Mouse (Mus musculus): ENCODE measurements around the gene Izumo2.
"Not testable (repeated sequence)": the region's sequence is repeated elsewhere in the genome, so short reads cannot be mapped to it uniquely, and the experiment has no call there.

Izumo2 gene

GRCm38 (mm10) chr7:44701921-44702320, 6.6 kb upstream of the Izumo2 start:
- peak; percentile 41 to 55 for DNase-seq

- peak in 1 of 2 experiments; percentile 14 for DNase-seq
Observed at GRCm38 (mm10) chr7:44702985-44703384, 5.6 kb upstream of the Izumo2 start.

DNA sequence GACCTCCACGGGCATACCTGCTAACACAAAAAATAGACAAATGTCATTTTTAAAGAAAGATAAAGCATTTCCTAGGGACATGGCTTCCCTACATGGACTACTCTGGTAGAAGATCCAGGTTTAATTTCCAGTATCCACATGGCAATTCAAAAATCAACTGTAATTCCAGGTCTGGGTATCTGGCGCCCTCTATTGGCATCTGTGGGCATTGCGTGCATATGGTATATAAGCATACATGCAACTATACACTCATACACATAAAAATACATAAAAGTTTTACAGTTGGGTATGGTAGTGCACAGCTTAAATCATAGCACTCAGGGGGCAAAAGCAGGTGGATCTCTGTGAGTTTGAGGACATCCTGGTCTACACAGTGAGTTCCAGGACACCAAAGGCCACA, 4.2 kb upstream of the Izumo2 start:
- peak; percentile 60 to 61 for DNase-seq

DNA sequence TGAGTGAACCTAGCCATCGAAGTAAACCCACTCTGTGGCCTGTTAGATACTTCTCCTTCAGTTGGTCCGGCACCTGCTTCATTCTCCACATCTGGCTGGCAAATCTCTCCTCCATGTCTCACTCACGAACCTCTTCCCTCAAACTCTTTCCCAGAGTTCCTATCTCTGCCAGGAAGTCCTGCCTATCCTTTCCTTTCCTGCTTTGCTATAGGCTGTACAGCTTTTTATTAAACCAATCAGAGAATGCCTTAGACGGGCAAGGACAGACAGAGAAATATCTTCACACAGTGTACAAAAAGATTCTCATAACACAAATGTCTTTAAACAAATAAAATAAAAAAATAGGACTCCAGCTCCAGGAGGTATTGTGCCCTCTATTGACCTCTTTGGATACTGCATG, 3.5 kb upstream of the Izumo2 start:
- no peak for DNase-seq

GRCm38 (mm10) chr7:44706322-44706721, 2.2 kb upstream of the Izumo2 start:
- DNase-seq, result no peak

DNA sequence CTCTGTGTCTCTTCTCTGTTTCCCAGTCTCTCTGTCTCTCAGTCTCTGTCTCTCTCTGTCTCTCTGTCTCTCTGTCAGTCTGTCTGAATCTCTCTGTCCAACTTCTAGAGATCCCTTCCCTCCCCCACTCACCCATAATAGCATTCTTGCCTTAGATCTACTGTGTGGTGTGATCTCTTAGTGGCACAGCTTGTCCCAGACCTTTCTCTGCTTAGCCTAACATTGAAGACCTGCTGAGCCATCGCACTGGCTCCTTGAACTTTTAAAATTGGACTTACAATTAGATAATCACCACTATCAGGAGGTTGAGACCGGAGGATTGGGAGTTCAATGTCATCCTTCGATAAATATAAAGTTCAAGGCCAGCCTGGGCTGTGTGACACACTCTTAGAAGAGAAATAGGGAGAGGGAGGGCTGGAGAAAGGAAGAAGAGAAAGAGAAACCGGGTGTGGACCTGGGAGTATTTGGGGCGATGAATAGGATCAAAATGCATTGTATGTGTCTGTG, 1.3 kb upstream of the Izumo2 start:
- no peak for DNase-seq

DNA sequence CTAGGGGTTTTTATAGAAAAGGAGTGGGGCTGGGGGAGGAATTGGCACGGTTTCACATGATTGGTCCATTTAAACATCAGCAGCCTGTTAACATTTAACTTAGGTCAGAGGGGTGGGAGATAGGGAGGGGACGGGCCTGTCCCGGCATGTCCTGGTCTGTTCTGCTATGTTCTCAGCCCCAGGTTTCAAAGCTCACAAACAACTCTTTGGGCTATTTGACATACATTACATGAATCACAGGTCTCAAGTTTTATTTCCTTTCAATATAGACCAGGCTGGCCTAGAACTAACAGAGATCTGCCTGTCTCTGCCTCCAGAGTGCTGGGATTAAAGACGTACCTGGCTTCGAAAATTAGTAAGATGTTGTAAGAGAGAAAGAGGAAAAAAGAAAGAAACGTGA, 449 bp upstream of the Izumo2 start:
- not testable (repeated sequence) for DNase-seq

DNA sequence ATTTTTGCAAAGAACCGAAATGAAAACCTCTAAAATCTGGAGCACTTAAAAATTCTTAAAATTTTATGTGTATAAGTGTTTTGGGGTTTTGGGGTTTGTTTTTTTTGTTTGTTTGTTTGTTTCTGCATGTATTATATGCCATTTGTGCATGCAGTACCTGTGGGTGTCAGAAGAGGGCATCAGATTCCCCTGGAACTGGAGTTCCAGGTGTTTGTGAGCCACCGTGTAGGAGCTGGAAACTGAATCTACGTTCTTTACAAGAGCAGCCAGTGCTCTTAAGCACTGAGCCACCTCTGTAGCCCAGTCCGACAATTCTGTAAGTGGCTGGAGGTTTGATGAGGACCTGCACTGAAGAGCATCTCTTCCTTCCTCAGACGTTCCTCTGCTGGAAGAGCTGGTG, 1.3 kb downstream of the Izumo2 start:
- no peak for DNase-seq

DNA sequence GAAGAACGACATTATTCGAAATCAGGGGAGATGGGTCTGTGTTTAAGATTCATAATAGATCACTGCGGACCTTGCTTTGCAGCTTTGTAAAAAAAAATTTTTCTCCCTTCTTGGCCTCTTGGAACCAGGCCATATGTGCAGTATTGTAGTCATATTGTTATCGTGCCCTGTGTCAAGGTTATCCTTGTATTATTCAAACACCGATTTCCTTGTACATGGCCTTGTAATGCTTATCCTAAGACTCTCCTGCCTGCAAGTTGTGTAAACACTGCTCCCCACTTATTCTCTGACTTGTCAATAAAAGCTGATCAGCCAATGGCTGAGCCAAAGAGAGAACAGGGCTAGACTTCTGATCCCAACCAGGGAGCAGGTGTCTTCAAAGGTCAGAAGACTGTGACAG, 13.5 kb downstream of the Izumo2 start:
- no peak for DNase-seq

GRCm38 (mm10) chr7:44724316-44724715, 15.8 kb downstream of the Izumo2 start:
- peak in 1 of 2 experiments; percentile 15 for DNase-seq

DNA sequence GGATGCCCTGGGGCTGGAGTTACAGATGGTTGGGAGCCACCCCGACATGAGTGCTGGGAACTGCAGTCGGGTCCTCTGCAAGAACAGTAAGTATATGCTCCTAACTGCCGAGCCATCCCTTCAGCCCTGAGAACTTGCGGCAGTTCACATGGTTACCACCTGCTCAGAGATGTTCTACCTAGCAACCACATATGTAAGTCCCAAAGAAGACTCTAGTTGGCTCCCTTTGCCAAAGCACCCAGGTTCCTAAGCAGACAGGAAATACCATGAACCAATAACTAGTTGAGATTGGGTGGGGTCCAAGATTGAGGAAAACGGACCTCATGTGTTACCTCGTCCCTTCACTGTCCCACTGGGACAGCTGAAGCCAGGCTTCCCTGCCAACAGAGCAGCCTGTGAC, 17.8 kb downstream of the Izumo2 start:
- DNase-seq, result no peak

DNA sequence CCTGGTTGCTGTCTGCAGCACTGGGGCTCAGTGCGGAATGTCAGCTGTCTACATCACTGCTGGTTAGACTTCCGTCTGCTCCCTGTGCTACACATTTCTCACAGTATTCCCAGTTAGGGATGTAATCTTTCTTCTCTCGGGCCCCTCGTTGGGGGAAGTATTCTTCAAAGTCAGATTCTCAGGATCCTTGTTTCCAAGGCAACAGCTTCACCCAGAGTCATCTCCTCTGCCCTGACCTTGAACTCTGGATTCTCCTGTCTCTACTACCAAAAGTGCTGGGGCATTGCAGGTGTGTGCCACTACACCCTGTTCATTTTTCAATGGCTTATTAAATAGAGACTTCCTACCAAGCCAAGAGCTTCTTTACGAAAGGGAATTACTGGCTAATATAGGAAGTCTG, 18.6 kb downstream of the Izumo2 start:
- DNase-seq, result no peak

GRCm38 (mm10) chr7:44728082-44728975, 19.8 kb downstream of the Izumo2 start:
- DNase-seq, result no peak

GRCm38 (mm10) chr7:44733723-44734122, 25.2 kb downstream of the Izumo2 start:
- DNase-seq, result no peak

- DNase-seq, result no peak
Observed at GRCm38 (mm10) chr7:44741361-44741760, 32.8 kb downstream of the Izumo2 start.

GRCm38 (mm10) chr7:44744270-44744669, 35.7 kb downstream of the Izumo2 start:
- no peak for DNase-seq

DNA sequence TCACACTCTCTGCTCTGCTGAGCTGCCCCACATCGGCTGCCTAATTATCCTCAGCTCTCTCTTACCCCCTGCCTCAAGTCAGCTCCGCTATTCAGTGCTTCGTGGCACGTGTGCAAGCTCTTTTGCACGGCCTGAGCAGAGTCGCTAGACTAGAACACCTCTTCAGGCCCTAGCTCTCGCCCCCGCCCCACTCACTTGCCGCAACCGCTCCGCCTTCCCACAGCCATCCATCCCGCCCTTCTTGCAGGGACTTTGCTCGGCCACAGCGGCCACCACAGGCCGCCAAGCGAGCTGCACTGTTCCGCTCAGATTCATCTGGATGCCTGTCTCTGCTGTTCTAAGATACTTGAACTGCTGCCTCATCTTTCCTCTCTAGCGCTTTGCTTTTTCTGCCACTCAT, 36.5 kb downstream of the Izumo2 start:
- DNase-seq, result peak; percentile 85 to 91

DNA sequence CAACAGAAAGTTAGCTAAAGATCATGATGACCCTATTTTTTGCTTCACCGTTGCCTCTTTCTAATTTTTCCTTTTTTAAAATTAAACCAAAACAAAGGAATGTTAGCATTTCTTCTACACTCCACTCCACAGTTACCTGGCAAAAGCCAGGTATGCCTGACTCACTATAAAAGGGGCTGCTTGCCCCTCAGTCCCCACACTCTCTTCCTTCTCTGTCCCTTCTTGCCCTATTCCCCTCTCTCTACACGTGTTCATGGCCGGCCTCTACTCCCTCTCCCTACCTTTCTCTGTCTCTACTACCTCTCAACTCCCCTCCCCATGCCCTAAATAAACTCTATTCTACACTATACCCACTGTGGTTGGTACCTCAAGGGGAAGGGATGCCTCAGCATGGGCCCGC, 38.6 kb downstream of the Izumo2 start:
- no peak for DNase-seq

DNA sequence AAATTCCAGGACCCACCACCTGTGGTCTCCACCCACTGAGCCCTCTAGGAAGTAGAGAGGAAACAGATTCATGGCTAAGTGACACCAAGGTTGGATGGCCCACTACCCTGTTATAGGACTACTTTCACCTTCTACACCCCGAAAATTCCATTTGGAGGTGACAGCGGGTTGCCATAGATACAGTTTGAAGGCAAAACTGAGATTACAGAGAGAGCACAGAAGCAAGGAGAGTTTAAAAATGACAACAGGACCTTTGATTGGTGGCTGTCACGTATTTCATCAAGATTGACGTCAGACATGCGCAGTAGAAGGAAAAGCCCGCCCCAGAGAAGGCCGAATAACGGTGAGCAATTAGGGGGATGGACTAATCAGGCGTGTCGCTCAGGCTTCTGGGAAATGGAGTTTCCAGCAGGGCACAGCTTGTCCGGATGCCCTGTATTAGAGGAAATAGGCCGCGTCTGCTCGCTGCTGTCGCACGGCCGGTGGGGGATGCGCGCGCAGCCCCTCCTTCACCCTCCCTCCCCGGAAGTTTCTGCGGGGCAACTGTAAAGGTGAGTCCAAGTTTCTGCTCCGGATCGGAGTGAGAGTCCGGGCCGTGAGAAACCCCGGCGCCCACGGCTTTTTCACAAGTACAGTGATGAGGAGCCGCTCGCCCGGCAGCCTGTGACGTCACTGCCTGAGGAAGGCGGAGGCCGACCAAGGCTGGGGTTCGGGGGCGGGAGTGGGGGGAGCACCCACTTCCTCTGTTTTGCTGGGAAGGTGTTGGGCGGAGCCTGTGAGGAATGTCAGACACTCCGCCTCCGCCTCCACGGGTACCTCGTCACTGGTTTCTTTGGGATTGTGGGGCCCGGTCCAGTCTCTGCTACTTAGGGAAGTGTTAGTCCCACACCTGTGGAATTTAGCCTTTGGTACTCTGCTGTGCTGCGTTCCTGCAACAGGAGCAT, 39.8 kb downstream of the Izumo2 start, which contains the start of gene Vrk3:
Gene Vrk3 (plus strand): TSS at position 313 of the 944 bp plus-strand sequence.
- DNase-seq, result peak; percentile 94 to 96

- DNase-seq, result not testable (repeated sequence)
Observed at GRCm38 (mm10) chr7:44750950-44751349, 42.4 kb downstream of the Izumo2 start, which contains the start of gene Zfp473. TSS of gene Zfp473 (minus strand) at chr7:44751050.

DNA sequence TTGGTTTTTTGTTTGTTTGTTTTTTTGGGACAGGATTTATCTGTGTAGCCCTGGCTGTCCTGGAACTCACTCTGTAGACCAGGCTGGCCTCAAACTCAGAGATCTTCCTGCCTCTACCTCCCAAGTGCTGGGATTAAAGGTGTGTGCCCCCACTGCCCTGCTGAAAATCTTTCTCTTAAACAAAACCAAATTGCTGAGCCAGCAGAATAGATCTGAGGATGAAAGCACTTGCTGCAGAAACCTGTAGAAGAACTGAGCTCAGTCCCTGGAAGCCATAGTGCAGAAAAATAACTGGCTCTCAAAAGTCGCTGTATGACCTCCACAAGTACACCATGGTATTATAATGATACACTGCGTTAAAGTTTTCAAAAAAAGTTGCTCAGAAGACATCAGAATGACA, 48.6 kb downstream of the Izumo2 start:
- DNase-seq, result no peak

- DNase-seq, result no peak
Observed at GRCm38 (mm10) chr7:44760366-44760765, 51.8 kb downstream of the Izumo2 start.

GRCm38 (mm10) chr7:44768129-44768528, 59.6 kb downstream of the Izumo2 start:
- DNase-seq, result no peak

Measured in kidney, postnatal 4 days (tissue).